Mouse (Mus musculus) layer of hippocampus, adult 18-20 months (tissue): Measurements from ENCODE around the gene Mapkapk5. TPM values are rescaled to one million over a fixed set of nuclear protein-coding genes. Genes with fewer than 3 reads are reported as not detected.

ENCODE experiments used
- DNase-seq, 2 experiments: peaks; one replicate each; pipeline ENCODE4 v3.0.0; 2022; ENCODE audit warnings: low spot score in 2 of 2
- long read RNA-seq: library from polyadenylated mRNA; stranded (forward); transcript quantifications from one replicate; pipeline ENCODE4 v2.0.0, GENCODE M21; 2021
- total RNA-seq, 2 experiments: library from RNA; stranded (reverse); gene quantifications; 2 replicates each; pipeline ENCODE4 v1.2.3; 2021

Mapkapk5 gene
- total RNA-seq: 10 to 100 TPM; 59.6 to 63.1 TPM
- long read RNA-seq, transcript Mapkapk5-201 (14 exons, 2,234 nt): major isoform, 5 of 8 reads
- long read RNA-seq, partial matches to known transcripts: 1 of 8 reads
- long read RNA-seq, other reads (novel, unspliced or antisense): 0 of 8 reads

- DNase-seq: peak; percentile 95 to 98
These were observed at the start of gene Mapkapk5 for GRCm38 (mm10) chr5:121545793-121546529. Gene Mapkapk5, minus strand, starts transcription at chr5:121545905.

- DNase-seq: no peak
These were observed 49.1 kb upstream of the Mapkapk5 start for GRCm38 (mm10) chr5:121594714-121595313.

- peak; percentile 58 to 74 for DNase-seq
These were observed 48.0 kb upstream of the Mapkapk5 start, which contains the start of gene Aldh2 for GRCm38 (mm10) chr5:121593451-121594401. Gene Aldh2, minus strand, starts transcription at chr5:121593824.

- DNase-seq: no peak
These were observed 47.2 kb upstream of the Mapkapk5 start for GRCm38 (mm10) chr5:121592816-121593407.

GRCm38 (mm10) chr5:121592064-121592815, 46.5 kb upstream of the Mapkapk5 start:
- DNase-seq: no peak

GRCm38 (mm10) chr5:121591417-121592063, 45.8 kb upstream of the Mapkapk5 start:
- DNase-seq: peak in 1 of 2 experiments; percentile 30

GRCm38 (mm10) chr5:121589928-121590327, 44.2 kb upstream of the Mapkapk5 start:
- no peak for DNase-seq

- DNase-seq: peak; percentile 69 to 85
These were observed 40.8 kb upstream of the Mapkapk5 start for GRCm38 (mm10) chr5:121586400-121587039.

GRCm38 (mm10) chr5:121585699-121586098, 40.0 kb upstream of the Mapkapk5 start:
- DNase-seq: peak in 1 of 2 experiments; percentile 21

GRCm38 (mm10) chr5:121585005-121585404, 39.3 kb upstream of the Mapkapk5 start:
- DNase-seq: no peak

GRCm38 (mm10) chr5:121583765-121584501, 38.2 kb upstream of the Mapkapk5 start:
- DNase-seq: peak; percentile 31 to 57

GRCm38 (mm10) chr5:121581945-121582344, 36.2 kb upstream of the Mapkapk5 start:
- DNase-seq: no peak

GRCm38 (mm10) chr5:121576927-121577488, 31.3 kb upstream of the Mapkapk5 start:
- DNase-seq: no peak

GRCm38 (mm10) chr5:121575867-121576266, 30.2 kb upstream of the Mapkapk5 start:
- DNase-seq: no peak

- DNase-seq: no peak
These were observed 28.4 kb upstream of the Mapkapk5 start for GRCm38 (mm10) chr5:121574145-121574544.

- DNase-seq: no peak
These were observed 25.1 kb upstream of the Mapkapk5 start for GRCm38 (mm10) chr5:121570787-121571186.

GRCm38 (mm10) chr5:121569881-121570420, 24.2 kb upstream of the Mapkapk5 start:
- no peak for DNase-seq
